Mouse (Mus musculus) spleen, adult 2 months (tissue): ENCODE measurements around the gene Cfap74.

Experiments used
- CTCF ChIP-seq: fragments of 200-500 bp; IDR thresholded peaks from 2 replicates; pipeline ENCODE4 v1.5.1; 2011; ENCODE audit warnings: mild to moderate bottlenecking, inconsistent platforms; ENCODE audit not compliant: insufficient read depth, insufficient read length, insufficient replicate concordance; ENCODE audit errors: extremely low read depth
- POLR2A ChIP-seq: fragments of 200-500 bp; IDR thresholded peaks from 2 replicates; pipeline ENCODE4 v1.6.1; 2011; ENCODE audit warnings: low read depth, low read length, inconsistent platforms

GRCm38 (mm10) chr4:155408695-155409057 is 314 bp upstream of the Cfap74 start:
- TF ChIP-seq CTCF, result no peak
- no peak for TF ChIP-seq POLR2A
